Mouse (Mus musculus) thymus, adult 2 months (tissue): ENCODE results near the gene Ehbp1.

Experiments used
- CTCF ChIP-seq: fragments of 200-500 bp; IDR thresholded peaks from 2 replicates; pipeline ENCODE4 v1.5.1; 2012; ENCODE audit warnings: mild to moderate bottlenecking, control low read depth, low read length, moderate library complexity, borderline replicate concordance; ENCODE audit not compliant: control insufficient read depth, poor library complexity, insufficient read depth; ENCODE audit errors: extremely low read depth
- POLR2A ChIP-seq: fragments of 200-500 bp; IDR thresholded peaks from 2 replicates; pipeline ENCODE4 v1.6.1; 2012; ENCODE audit warnings: mild to moderate bottlenecking, low read length, control low read depth, moderate library complexity; ENCODE audit not compliant: control insufficient read depth, poor library complexity, insufficient read depth; ENCODE audit errors: extremely low read depth

DNA sequence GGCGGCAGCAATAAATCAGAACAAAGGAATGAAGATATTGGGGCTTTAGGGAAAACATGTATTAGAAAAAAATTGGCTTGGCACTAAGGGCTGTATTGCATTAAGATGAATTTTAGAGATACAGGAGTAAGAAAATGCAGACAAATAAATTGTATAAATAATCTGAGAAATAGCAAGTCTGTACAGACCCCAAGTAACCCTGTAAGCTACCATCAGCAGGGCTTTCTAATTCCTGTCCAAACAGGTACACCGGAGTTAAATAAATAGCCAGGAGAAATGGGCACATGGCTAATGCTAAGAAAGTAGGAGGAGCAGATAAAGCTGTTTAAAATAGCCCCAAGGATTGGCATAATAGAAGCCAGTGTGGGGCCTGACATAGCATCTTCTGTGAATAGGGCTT, 32.7 kb upstream of the Ehbp1 start:
- TF ChIP-seq CTCF, result no peak
- no peak for TF ChIP-seq POLR2A
